Mouse (Mus musculus): ENCODE data around the gene Tpm3.

Gene Tpm3

DNA sequence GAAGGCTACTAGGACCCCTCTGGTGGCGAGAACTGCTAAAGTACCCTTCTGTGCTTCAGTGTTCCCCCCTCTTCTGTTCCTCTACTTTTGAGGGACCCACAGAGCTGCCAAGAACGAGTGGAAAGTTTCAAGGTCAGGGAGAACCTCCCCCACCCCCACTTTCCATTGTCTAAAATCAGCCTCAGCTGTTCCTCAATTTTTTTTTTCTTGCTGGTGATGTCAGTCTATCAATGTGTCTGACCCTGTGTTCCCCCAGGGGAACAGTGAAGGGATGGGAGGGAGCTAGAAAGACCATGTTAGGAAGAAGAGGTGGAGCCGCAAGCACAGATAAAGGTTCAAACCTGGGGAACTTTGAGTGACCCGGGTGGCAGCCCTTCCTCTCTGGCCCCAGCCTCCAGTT lies at the start of gene Tpm3:
Tpm3 (plus strand) TSS at position 356 of the 400 bp plus-strand sequence.
- in situ Hi-C loops (cut with MboI, MseI): loop anchor here (10.0 to 25.0 kb wide), 2 partner anchors 277 to 885 kb away; partner anchors contain the start of genes Fam189b and Scamp3

DNA sequence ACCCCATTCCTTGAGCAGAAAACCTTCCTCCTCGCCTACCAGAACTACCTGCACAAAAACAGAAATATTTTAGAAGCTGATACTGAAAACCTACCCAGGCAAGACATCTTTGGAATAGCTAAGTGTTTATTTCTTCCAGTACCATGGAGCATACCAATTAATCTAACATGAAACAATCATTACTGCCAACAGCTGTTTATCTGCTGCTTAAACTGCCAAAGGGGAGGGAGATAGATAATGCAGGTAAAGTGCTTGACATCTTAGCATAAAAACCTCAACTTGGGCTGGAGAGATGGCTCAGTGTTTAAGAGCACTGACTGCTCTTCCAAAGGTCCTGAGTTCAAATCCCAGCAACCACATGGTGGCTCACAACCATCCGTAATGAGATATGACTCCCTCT lies 37.8 kb upstream of the Tpm3 start:
- in situ Hi-C loops (cut with MboI, MseI): loop anchor here (5.0 kb wide), 1 partner anchor 1342 kb away; no protein-coding TSS in a partner anchor

DNA sequence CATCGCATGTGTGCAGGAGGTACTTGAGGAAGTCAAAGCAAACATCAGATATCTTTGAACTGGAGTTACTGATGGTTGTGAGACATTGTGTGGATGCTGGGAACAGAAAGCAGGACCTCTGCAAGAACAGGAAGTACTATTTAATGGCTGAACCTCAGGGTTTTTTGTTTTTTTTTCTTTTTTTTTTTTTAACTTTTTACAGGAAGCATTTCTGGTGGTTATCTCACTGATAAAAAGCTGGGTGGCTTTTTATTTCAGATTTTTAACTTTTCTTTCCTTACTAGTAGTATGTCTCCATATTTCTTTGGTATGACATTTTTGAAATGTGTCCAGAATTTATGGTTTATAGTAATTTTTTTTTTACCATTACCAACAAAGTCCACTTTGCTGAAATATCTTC lies 36.2 kb upstream of the Tpm3 start:
- in situ Hi-C loops (cut with MboI, MseI): loop anchor here (5.0 kb wide), 1 partner anchor 1344 kb away; no protein-coding TSS in a partner anchor

DNA sequence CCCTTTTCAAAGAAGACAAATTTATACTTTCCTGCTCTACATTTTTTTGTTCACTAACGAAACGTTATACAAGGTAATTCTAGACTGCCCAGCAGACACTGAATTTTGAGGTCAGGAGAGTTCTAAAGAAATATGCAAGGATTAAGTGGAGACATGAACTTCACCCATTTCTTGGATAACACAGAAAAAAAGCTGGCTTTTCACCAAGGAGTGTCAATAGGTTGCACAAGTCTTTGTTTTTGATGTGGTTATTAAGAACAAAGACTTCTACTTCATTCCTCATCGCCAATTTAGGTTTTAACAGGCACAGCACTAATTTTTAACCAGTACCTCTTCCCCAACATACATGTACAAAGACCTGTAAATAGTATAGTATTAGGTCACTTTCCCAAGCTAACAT lies 22.8 kb upstream of the Tpm3 start:
- in situ Hi-C loops (cut with MboI, MseI): loop anchor here (25.0 kb wide), 1 partner anchor 862 kb away; the partner anchor contains the start of genes Fam189b and Scamp3

DNA sequence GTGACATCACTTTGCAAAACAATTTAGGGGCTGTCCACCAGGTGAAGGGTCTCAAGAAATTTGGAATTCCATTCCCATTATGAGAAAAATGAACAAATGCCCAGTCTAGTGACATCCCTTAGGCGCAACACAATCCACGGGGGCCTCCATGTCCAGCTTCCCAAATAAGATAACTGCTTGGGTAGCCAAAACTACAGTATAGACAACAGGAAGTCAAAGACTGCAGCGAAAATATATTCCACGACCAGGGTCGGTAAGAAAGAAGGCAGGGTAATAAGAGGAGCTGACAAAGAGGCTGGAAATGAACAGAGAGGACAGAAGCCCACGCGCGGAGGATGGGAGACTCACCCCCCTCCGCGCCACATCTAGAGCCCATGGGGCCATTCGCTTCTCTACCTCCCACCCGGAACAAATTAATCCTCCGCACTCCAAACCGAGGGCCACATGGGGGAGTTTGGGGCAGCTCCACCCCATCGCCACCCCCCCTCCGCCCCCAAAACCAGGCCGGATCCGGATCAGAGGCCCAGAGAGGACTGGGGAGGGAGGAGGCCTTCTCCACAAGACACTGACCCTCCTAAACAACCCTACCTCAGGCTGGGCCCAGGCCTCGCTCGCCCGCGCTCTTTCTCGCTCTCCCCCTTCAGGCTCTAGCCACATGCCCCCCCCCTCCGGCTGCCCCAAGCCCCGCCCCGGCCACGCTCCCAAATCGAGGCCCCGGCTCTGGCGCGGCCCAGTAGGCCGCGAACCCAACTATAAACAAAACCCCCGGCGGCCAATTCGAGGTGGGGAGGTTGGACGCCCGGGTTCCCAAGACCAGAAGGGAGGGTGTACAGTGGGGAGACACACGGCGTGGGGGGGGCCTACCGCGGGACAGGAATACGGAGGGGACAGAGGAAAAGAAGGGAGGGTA lies 20.8 kb upstream of the Tpm3 start, which contains the start of gene 4933434E20Rik:
4933434E20Rik (plus strand) TSS at position 196 of the 910 bp plus-strand sequence.
- in situ Hi-C loops (cut with MboI, MseI): loop anchor here (25.0 kb wide), 1 partner anchor 864 kb away; the partner anchor contains the start of genes Fam189b and Scamp3

DNA sequence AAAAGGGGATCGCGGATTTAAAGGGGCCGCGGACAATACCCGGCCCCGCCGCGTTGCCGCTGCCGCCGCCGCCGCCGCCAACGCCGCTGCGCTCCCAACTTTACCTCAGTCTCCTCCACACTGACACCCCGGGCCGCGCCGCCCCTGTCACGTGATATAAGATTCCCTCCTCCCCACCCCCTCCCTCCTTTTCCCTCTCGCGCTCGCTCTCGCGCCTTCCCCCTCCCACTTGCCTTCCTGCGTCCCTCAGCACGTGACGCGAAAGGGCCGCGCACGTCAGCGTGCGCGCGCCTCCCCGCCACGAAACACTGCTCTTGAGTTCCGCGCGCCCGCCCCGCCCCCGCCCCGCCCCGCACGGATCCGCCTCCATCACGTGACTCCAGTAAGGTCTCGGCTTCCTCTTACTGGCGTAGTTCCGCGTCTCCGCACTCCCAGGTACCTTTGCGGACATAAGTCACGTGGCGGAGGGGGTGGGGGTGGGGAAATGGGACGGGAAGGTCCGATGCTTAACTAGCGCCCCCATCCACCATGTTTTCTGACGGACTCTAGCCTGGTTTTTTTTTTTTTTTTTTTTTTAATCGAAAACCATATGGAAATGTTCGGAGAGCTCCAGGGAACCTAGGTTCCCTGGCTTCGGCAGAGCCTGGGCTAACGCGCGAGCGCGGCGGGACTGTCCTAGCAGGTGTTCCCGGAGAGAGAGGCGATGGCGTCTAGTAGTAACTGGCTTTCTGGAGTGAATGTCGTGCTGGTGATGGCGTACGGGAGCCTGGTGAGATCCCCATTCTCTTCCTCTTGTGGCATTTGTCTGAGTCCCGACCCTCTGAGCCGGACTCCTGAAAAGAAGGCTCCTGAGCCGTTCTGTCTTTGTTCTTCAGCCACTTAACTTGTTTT lies 19.9 kb upstream of the Tpm3 start, which contains the start of gene Ubap2l:
Ubap2l (minus strand) TSS at position 278 of the 891 bp plus-strand sequence.
- in situ Hi-C loops (cut with MboI, MseI): loop anchor here (25.0 kb wide), 1 partner anchor 865 kb away; the partner anchor contains the start of genes Fam189b and Scamp3

DNA sequence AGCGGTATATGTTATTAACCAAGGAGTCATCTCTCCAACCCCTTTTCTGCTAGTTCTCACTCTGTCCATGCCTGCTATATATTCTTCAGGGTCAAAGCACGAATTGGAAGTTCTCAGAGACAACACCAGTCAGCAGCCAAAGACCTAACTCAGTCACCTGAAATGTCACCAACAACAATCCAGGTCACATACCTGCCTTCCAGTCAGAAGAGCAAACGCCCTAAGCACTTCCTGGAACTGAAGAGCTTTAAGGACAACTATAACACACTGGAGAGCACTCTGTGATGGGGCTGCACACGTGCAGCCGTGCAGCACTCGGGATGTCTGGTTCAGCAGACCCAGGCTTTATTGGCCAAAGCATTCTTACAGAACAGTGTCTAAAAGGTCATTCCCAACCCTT lies 10.9 kb upstream of the Tpm3 start:
- in situ Hi-C loops (cut with MboI, MseI): loop anchor here (25.0 kb wide), 1 partner anchor 874 kb away; the partner anchor contains the start of genes Fam189b and Scamp3

DNA sequence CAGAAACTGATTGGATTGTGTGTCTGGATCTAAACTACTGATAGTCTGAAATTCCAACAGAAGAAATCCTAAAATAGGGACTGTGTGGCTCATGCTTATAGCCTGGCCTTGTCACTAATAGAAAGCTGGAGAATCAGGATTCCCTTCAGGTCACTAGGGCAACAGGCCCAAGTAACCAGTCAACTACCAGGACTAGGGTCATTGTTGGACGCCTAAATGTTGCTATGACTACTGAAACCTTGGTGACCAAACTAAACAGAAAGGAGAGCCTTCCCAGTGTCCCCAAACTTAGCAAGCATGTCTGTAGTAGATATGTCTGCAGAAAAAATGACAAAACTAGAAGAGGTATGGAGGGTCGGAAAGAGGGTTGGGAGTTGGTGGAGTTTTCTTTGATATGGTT lies 9.9 kb upstream of the Tpm3 start:
- in situ Hi-C loops (cut with MboI, MseI): loop anchor here (25.0 kb wide), 1 partner anchor 875 kb away; the partner anchor contains the start of genes Fam189b and Scamp3

DNA sequence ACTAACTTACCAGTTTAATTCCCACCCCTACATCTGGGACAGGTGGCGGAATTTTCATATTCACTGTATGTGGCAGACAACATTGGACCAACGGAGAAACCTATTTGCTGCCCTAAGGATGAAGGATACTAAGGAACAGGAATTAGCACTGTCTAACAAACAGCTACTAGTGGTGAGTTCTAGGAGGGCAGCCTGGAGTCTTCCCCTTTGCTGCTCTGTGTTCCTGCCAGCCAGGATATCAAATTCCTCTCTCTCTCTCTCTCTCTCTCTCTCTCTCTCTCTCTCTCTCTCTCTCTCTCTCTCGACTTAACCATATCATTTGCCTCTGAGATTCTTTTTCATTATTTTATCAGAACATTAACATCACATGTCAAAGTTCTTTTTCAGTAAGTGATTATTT lies 8.1 kb upstream of the Tpm3 start:
- in situ Hi-C loops (cut with MboI, MseI): loop anchor here (25.0 kb wide), 1 partner anchor 877 kb away; the partner anchor contains the start of genes Fam189b and Scamp3

DNA sequence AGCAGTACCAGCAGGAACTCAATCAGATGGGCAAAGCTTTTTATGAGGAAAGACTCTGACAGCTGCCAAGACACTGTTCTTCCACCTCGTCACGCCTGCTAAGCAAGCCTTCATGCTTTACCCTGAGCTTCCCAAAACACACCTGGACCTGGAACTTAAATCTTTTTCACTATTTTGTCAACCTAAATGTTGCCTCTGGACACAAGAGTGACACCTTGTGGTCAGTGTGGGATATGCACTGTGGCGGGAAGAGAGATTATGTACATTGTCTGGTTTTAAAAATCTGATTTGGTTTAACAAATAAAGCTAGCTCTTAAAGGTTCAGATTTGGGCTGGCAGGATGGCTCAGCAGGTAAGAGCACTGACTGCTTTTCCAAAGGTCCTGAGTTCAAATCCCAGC lies 6.9 kb upstream of the Tpm3 start:
- in situ Hi-C loops (cut with MboI, MseI): loop anchor here (25.0 kb wide), 1 partner anchor 878 kb away; the partner anchor contains the start of genes Fam189b and Scamp3

GRCm38 (mm10) chr3:90067851-90068250 lies 4.6 kb upstream of the Tpm3 start:
- in situ Hi-C loops (cut with MboI, MseI): loop anchor here (25.0 kb wide), 1 partner anchor 881 kb away; the partner anchor contains the start of genes Fam189b and Scamp3

GRCm38 (mm10) chr3:90069688-90070087 lies 2.8 kb upstream of the Tpm3 start:
- in situ Hi-C loops (cut with MboI, MseI): loop anchor here (10.0 to 25.0 kb wide), 2 partner anchors 275 to 882 kb away; partner anchors contain the start of genes Fam189b and Scamp3

- in situ Hi-C loops (cut with MboI, MseI): loop anchor here (10.0 kb wide), 1 partner anchor 282 kb away; no protein-coding TSS in a partner anchor
Measured at GRCm38 (mm10) chr3:90076921-90077716, 4.7 kb downstream of the Tpm3 start.

GRCm38 (mm10) chr3:90078224-90078623 lies 5.8 kb downstream of the Tpm3 start:
- in situ Hi-C loops (cut with MboI, MseI): loop anchor here (10.0 kb wide), 1 partner anchor 283 kb away; no protein-coding TSS in a partner anchor

- in situ Hi-C loops (cut with MboI, MseI): loop anchor here (10.0 kb wide), 1 partner anchor 284 kb away; no protein-coding TSS in a partner anchor
Measured at GRCm38 (mm10) chr3:90079133-90079762, 6.8 kb downstream of the Tpm3 start.

- in situ Hi-C loops (cut with MboI, MseI): loop anchor here (10.0 kb wide), 1 partner anchor 285 kb away; no protein-coding TSS in a partner anchor
Measured at GRCm38 (mm10) chr3:90079763-90080497, 7.5 kb downstream of the Tpm3 start.

DNA sequence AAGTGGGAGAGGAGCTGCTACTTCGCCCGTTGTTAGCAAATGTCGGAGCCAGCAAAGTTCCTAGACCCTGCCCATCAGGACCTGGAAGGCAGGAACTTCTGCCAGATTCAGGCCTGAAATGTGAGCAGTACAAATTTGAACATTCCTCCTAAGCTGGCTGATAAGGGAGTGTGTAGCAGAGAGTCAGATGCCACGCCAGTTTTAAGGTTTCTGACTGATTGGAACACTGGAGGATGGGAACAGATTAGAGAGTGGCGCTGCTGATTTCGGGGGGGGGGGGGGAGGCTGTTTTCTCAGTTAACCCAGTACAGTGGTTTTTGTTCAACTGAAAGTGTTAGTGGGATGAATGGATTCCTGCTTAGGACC lies 8.0 kb downstream of the Tpm3 start:
- in situ Hi-C loops (cut with MboI, MseI): no loop called here

DNA sequence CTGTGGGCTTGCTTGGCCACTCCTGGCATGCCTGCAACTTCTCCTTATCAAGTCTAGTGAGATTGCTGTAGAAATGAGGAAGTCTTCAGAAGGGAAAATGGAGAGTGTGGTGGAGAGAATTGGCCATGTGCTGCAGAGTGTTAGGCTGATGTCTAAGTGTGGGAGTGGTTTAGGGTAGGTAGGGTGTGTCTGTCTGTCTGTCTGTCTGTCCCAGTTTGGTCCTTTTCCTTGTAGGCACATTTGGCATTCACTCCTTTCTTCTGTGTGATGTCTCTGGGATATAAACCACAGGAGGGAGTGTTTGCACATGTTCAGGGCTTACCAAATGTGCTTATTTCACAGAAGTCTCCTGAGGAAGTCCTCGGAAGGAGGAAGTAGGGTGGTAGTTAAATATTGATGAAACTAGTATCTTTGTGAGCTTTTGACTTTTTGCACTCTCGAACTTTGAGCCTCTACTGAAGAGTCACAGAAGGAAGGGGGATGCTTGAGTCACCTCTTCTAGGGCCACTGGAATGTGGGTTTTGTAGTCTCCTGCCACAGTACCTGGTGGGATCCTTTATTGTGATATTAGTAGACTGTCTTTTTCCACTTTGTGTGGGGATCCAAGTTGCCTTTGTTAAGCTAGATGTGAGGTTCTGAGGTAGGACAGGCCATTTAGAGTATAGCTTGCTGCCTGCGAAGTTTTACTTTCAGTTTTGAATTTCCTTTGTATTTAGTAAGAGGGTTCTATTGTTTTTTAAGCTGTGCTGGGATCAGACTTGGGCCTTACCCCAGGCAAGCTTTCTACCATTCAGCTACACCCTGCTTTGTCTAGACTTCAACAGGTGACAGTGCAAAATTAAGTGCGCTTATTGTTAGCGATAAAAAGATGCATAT lies 9.2 kb downstream of the Tpm3 start:
- in situ Hi-C loops (cut with MboI, MseI): no loop called here

All from regulatory T cell (primary cell).